Mouse (Mus musculus): Measurements from ENCODE around the gene Rph3al. TPM values are rescaled to one million over a fixed set of nuclear protein-coding genes. Genes with fewer than 3 reads are reported as not detected.

Rph3al gene
- polyA plus RNA-seq, 1 experiment from 2014 or later: 7.9 TPM

GRCm38 (mm10) chr11:75922741-75923140 lies 15.5 kb downstream of the Rph3al start:
- 81% methylated on average over 4 of the region's 4 CpGs for WGBS
- Histone ChIP-seq H3K4me1 (peaks cover 23% of the 10 kb centered on the region), H3K4me2 (no peak overlapping the region), H3K36me3 (no peaks in the 10 kb centered on the region), H3K27ac (no peak overlapping the region), H3K9me3 (no peaks in the 10 kb centered on the region), H3K27me3 (no peaks in the 10 kb centered on the region), H3K9ac (no peak overlapping the region), H3K4me3 (no peak overlapping the region)
- no peak for ATAC-seq (ENCODE audit: borderline replicate concordance, extremely low read depth, low FRiP score, low TSS enrichment)

- no peak overlapping the region for H3K4me2 ChIP-seq
- no peaks in the 10 kb centered on the region for H3K4me1 ChIP-seq
- no peak overlapping the region for H3K9ac ChIP-seq
- H3K27me3 ChIP-seq: no peaks in the 10 kb centered on the region
- no peak overlapping the region for H3K27ac ChIP-seq
- H3K9me3 ChIP-seq: no peaks in the 10 kb centered on the region
- WGBS: 75% methylated on average over 6 of the region's 6 CpGs
- H3K36me3 ChIP-seq: no peaks in the 10 kb centered on the region
- ATAC-seq (ENCODE audit: borderline replicate concordance, extremely low read depth, low FRiP score, low TSS enrichment): no peak
- no peak overlapping the region for H3K4me3 ChIP-seq
Measured at GRCm38 (mm10) chr11:75919139-75919538, 19.1 kb downstream of the Rph3al start.

DNA sequence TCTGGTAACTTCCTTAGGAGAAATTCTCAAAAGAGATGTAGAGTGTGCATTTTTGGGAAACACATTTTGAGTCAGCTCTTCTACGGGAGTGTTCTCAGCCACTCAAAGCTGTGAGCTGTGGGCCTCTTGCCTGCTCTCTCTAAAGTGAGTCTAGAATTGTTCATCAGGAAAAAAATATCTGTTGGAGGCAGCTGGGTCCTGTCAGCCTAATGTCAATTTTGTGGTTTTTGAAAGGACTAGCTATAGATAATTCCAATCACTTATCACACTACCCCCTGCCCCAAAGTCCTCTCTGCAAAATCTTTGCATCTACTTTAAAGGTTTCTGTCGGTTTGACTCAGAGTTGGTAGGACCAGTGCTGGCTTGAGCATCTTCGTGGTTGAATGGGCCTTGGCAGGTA lies 20.9 kb downstream of the Rph3al start:
- no peaks in the 10 kb centered on the region for H3K27me3 ChIP-seq
- no peak overlapping the region for H3K27ac ChIP-seq
- 69% methylated on average over 3 of the region's 3 CpGs for WGBS
- H3K4me2 ChIP-seq: no peak overlapping the region
- ATAC-seq (ENCODE audit: borderline replicate concordance, extremely low read depth, low FRiP score, low TSS enrichment): no peak
- H3K36me3 ChIP-seq: no peaks in the 10 kb centered on the region
- H3K4me1 ChIP-seq: 0 out of 2 replicates have a peak, but pooled peaks cover 3% of the 10 kb centered on the region
- no peaks in the 10 kb centered on the region for H3K9me3 ChIP-seq
- H3K4me3 ChIP-seq: no peak overlapping the region
- H3K9ac ChIP-seq: no peak overlapping the region

DNA sequence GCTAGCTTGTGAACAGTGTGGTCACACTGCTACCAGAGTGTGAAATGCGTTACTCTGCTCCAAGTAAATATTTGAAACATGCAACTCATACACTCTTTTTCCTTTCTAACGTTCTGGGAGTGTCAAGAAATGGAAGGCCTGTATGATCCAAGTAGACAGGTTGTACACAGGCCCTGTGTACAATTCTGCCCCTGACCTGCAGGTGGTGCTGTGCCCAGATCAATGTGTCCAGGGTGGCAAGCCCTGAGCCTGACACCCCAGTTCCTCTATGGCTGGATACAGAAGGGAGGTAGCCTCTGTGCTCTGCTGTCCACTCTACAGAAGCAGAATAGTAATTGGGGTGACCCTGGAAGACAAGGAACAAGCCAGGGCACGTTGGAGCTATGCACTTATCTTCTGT lies 24.3 kb downstream of the Rph3al start:
- no peak overlapping the region for H3K4me3 ChIP-seq
- 0 out of 2 replicates have a peak, but pooled peaks cover 3% of the 10 kb centered on the region for H3K4me1 ChIP-seq
- H3K27me3 ChIP-seq: no peaks in the 10 kb centered on the region
- no peaks in the 10 kb centered on the region for H3K36me3 ChIP-seq
- no peaks in the 10 kb centered on the region for H3K9me3 ChIP-seq
- no peak overlapping the region for H3K9ac ChIP-seq
- no peak for ATAC-seq (ENCODE audit: borderline replicate concordance, extremely low read depth, low FRiP score, low TSS enrichment)
- H3K27ac ChIP-seq: no peak overlapping the region
- H3K4me2 ChIP-seq: no peak overlapping the region
- 44% methylated on average over 3 of the region's 3 CpGs for WGBS

- Histone ChIP-seq H3K4me2 (no peak overlapping the region), H3K36me3 (no peaks in the 10 kb centered on the region), H3K9me3 (no peaks in the 10 kb centered on the region), H3K9ac (no peak overlapping the region), H3K27me3 (no peaks in the 10 kb centered on the region), H3K4me3 (no peak overlapping the region), H3K27ac (no peak overlapping the region), H3K4me1 (0 out of 2 replicates have a peak, but pooled peaks cover 3% of the 10 kb centered on the region)
- ATAC-seq (ENCODE audit: borderline replicate concordance, extremely low read depth, low FRiP score, low TSS enrichment): no peak
- 40% methylated on average over 10 of the region's 10 CpGs for WGBS
Measured at GRCm38 (mm10) chr11:75912944-75913657, 25.1 kb downstream of the Rph3al start.

DNA sequence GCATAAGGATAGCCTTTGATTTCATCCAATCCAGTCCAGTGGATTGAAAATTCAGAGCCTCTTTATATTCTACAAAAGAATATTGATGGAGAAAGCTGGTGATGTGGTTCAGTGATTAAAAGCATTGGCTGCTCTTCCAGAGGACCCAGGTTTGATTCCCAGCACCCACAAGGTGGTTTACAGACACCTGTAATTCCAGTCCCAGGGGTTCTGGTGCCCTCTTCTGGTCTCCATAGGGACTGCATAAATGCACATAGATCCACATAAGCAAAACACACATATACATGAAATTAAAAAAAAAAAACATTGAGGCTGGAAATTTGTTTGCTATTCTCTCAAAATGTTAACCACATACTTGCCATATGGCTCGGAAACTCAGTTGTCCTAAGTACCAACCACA lies 26.3 kb downstream of the Rph3al start:
- Histone ChIP-seq H3K27me3 (no peaks in the 10 kb centered on the region), H3K9me3 (no peaks in the 10 kb centered on the region), H3K9ac (no peak overlapping the region), H3K4me3 (no peak overlapping the region), H3K4me1 (peaks cover 10% of the 10 kb centered on the region; the same call in 1 of the 2 replicates), H3K27ac (no peak overlapping the region), H3K36me3 (no peaks in the 10 kb centered on the region), H3K4me2 (no peak overlapping the region)
- ATAC-seq (ENCODE audit: borderline replicate concordance, extremely low read depth, low FRiP score, low TSS enrichment): no peak
- WGBS: 87% methylated on average over 1 of the region's 1 CpGs

- no peak overlapping the region for H3K4me2 ChIP-seq
- no peak overlapping the region for H3K4me3 ChIP-seq
- peaks cover 26% of the 10 kb centered on the region for H3K4me1 ChIP-seq
- no peak for ATAC-seq (ENCODE audit: borderline replicate concordance, extremely low read depth, low FRiP score, low TSS enrichment)
- no peaks in the 10 kb centered on the region for H3K36me3 ChIP-seq
- H3K9me3 ChIP-seq: no peaks in the 10 kb centered on the region
- no peaks in the 10 kb centered on the region for H3K27me3 ChIP-seq
- H3K27ac ChIP-seq: no peak overlapping the region
- no peak overlapping the region for H3K9ac ChIP-seq
- 72% methylated on average over 9 of the region's 9 CpGs for WGBS
Measured at GRCm38 (mm10) chr11:75909702-75910429, 28.4 kb downstream of the Rph3al start.

- no peak for ATAC-seq (ENCODE audit: borderline replicate concordance, extremely low read depth, low FRiP score, low TSS enrichment)
- H3K27me3 ChIP-seq: no peaks in the 10 kb centered on the region
- H3K27ac ChIP-seq: no peak overlapping the region
- H3K9me3 ChIP-seq: no peaks in the 10 kb centered on the region
- no peak overlapping the region for H3K4me2 ChIP-seq
- H3K4me1 ChIP-seq: peaks cover 30% of the 10 kb centered on the region
- no peak overlapping the region for H3K9ac ChIP-seq
- no peaks in the 10 kb centered on the region for H3K36me3 ChIP-seq
- WGBS: 72% methylated on average over 4 of the region's 4 CpGs
- no peak overlapping the region for H3K4me3 ChIP-seq
Measured at GRCm38 (mm10) chr11:75907406-75907805, 30.8 kb downstream of the Rph3al start.

DNA sequence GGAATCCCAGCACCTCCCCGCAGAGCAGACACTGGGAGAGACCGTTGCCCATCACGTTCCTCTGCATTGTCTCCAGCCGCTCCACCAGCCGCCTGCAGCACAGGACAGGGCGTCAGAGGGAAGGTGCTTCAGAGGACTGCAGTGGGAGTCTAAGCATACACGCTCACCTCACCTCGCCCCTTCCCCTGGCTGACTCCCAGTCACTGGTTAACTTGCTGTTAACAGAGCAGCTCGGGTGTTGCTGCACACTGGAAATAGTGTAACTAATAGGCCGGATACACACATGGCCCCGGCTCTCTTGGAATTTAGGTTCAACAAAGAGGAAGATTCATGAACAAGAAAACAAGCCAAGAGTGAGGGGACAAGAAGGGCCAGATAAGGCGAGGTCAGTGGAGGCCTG lies 31.7 kb downstream of the Rph3al start:
- no peak overlapping the region for H3K4me2 ChIP-seq
- H3K36me3 ChIP-seq: no peaks in the 10 kb centered on the region
- ATAC-seq (ENCODE audit: borderline replicate concordance, extremely low read depth, low FRiP score, low TSS enrichment): no peak
- H3K27me3 ChIP-seq: no peaks in the 10 kb centered on the region
- no peak overlapping the region for H3K4me3 ChIP-seq
- 45% methylated on average over 12 of the region's 12 CpGs for WGBS
- H3K27ac ChIP-seq: no peak overlapping the region
- H3K9ac ChIP-seq: no peak overlapping the region
- H3K4me1 ChIP-seq: peaks cover 30% of the 10 kb centered on the region
- no peaks in the 10 kb centered on the region for H3K9me3 ChIP-seq

- Histone ChIP-seq H3K4me1 (peaks cover 30% of the 10 kb centered on the region), H3K9me3 (no peaks in the 10 kb centered on the region), H3K9ac (no peak overlapping the region), H3K36me3 (no peaks in the 10 kb centered on the region), H3K4me3 (no peak overlapping the region), H3K4me2 (peak overlapping the region; percentile 6; the same call in 1 of the 2 replicates), H3K27me3 (no peaks in the 10 kb centered on the region), H3K27ac (peak overlapping the region; percentile 48)
- no peak for ATAC-seq (ENCODE audit: borderline replicate concordance, extremely low read depth, low FRiP score, low TSS enrichment)
- WGBS: 40% methylated on average over 6 of the region's 6 CpGs
Measured at GRCm38 (mm10) chr11:75904982-75905381, 33.2 kb downstream of the Rph3al start.

DNA sequence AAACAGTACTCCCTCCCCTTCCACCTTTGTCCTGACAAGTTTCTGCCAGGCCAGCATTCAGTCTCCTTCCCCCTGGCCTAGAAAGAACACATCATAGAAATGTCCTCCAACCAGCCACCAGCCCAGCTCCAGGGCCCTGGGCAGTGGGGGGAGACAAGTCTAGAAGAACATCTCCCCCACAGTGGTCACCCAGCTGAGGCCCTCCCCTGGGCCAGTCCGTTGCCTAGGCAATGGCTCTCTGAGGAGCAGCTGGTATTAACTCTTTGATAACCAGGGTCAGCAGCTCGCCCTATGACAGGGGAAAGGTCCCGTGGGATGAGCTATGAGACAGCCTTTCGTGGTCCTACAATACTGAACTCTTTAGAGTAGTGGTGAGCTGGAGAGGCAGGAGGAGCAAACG lies 33.7 kb downstream of the Rph3al start:
- Histone ChIP-seq H3K4me2 (peak overlapping the region; percentile 6; the same call in 1 of the 2 replicates), H3K9ac (no peak overlapping the region), H3K4me1 (peaks cover 35% of the 10 kb centered on the region), H3K36me3 (no peaks in the 10 kb centered on the region), H3K4me3 (no peak overlapping the region), H3K27ac (peak overlapping the region; percentile 48), H3K27me3 (no peaks in the 10 kb centered on the region), H3K9me3 (no peaks in the 10 kb centered on the region)
- peak; percentile 43; the same call in 1 of the 2 replicates for ATAC-seq (ENCODE audit: borderline replicate concordance, extremely low read depth, low FRiP score, low TSS enrichment)
- WGBS: 16% methylated on average over 5 of the region's 5 CpGs

DNA sequence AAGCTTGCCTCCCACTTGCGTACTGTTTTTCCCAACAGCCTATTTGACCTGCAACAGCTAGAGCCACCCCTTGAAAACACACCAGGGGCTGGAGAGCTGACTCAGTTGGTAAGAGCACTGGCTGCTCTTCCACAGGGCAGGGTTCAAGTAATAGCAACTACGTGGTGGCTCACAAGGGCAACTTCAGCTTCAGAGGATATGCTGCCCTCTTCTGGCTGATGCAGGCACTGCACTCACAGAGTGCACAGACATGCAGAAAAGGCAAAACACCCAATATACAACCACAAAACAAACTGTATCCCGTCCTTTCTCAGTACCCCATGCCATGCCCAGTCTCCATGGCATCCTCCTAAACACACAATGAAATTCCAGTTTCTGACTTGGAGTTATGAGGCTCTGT lies 34.7 kb downstream of the Rph3al start:
- no peak overlapping the region for H3K4me3 ChIP-seq
- no peak overlapping the region for H3K27ac ChIP-seq
- ATAC-seq (ENCODE audit: borderline replicate concordance, extremely low read depth, low FRiP score, low TSS enrichment): no peak
- H3K36me3 ChIP-seq: no peaks in the 10 kb centered on the region
- H3K9me3 ChIP-seq: no peaks in the 10 kb centered on the region
- no peak overlapping the region for H3K9ac ChIP-seq
- 80% methylated on average over 3 of the region's 3 CpGs for WGBS
- no peaks in the 10 kb centered on the region for H3K27me3 ChIP-seq
- peaks cover 36% of the 10 kb centered on the region for H3K4me1 ChIP-seq
- H3K4me2 ChIP-seq: no peak overlapping the region
